Mouse (Mus musculus) megakaryocyte progenitor cell, adult 5-6 weeks (primary cell): ENCODE measurements at regions not wholly inside any gene's neighbourhood (a gene's known extent, or its start where the extent isn't known, plus 50 kb on each side); places are given as distances from the start of the nearest gene placed in this dataset.

Experiments
- ATAC-seq: replicated peaks from 2 replicates; pipeline ENCODE4 v1.8.0; 2016; ENCODE audit warnings: mild to moderate bottlenecking, moderate TSS enrichment, inconsistent platforms; ENCODE audit not compliant: poor library complexity

DNA sequence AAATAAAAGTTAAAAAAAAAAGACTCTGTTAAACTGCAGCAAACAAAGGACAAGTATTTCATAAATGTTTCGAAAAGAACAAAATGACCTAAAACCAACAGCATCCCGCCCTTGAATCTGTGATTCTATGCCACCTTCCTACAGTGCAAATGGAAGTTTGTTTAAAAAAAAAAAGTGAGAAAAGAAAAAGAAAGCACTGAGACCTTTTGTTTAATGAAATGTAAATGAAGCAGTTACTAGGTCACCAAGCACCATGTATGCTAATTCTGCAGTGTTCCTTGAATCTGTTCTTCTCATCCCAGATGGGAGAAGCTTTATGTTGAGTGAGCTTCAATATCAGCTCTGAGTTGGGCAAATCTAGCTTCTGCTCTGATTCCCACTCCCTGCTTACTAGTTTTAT lies 64.8 kb downstream of the Dnajb9 start:
- ATAC-seq = no peak

DNA sequence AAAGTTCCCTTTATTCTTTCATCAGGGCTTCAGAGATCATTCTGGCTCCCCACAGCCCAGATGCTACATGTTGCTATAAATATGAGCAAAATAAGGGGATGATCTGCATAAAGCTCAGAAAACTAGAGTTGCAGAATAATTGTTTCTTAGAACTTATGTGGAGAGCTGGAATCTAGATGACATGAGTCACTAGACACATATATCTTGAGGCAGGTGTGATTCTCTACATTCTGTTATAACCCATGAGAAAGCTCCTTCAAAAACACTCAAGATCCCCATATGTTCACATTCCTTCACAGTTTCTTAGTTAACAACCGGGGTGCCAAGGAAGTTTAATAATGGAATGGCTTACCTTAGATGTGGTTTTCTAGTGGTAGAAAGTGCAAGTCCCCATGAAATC lies 71.1 kb downstream of the Dnajb9 start:
- no peak for ATAC-seq

DNA sequence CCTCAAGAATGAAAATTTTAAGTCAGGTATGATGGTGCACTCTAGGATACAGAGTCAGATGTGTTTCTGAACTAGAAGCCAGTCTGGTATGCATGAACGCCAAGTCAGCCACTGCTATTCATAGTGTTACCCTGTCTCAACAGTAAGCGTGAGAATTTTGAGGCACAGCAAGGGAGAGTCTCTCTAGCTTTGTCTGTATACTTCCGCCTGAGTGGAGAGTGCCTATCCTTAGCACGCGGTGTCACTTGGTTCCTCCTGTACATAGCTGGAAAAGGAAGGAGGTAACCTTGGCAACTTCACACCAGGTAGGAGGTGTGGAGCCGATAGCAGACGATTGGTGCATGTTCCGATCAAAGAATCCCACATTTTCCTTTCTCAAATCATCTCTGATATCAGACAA lies 81.3 kb downstream of the Dnajb9 start:
- ATAC-seq = no peak

DNA sequence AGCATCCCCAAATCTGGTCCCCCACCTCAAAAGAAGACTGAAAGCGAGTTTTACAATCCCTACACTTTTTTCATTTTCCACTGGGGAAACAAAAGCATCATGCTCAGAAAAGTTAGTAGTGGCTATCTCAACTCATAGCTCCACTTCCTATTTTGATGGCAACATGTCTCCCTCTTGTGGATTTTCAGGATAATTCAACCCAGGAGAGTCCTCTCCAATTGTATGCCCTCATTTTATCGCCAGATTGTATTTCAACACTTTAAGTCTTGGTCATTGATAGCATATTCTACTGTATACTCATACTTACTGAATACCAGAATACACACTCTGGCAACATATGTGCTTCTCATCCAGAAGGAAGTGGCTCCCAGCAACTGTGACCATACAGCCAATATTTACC lies 105.0 kb downstream of the Dnajb9 start:
- ATAC-seq = 0 out of 2 replicates have a peak, but pooled peaks have one; percentile 44

DNA sequence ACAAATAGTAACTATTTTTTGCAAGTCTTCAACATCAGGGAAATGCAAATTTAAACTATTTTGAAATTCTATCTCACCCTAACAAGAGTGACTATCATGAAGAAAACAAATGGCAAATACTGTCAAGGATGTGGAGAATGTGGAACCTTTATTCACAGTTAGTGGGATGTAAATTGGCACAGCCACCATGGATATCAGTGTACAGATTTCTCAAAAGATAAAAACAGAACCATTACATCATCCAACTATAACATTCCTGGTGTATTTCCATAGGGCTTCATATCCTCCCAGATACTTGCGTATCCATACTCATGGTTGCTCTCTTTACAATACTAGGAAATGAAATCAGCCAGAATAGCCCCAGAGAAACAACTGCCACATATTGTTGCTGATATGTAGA lies 110.9 kb downstream of the Dnajb9 start:
- no peak for ATAC-seq

DNA sequence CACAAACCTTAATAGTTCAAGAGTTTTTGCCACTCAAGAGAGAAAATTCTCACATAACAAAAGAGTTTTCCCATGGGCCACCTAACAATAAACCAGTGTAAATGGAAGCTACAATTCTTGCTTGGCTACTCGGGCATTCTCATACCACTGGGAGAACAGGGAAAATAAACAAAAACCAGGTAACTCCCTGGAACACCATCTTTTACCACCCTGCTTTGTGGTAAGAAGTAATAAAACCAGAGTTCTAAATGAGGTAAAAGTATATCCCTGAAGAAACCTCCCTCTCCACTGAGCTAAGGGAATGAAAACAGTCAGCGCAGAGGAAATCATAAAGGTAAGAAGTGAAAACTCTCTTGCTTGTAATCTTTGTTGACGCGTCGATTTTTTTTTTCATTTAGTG lies 138.4 kb downstream of the Dnajb9 start:
- ATAC-seq = no peak

DNA sequence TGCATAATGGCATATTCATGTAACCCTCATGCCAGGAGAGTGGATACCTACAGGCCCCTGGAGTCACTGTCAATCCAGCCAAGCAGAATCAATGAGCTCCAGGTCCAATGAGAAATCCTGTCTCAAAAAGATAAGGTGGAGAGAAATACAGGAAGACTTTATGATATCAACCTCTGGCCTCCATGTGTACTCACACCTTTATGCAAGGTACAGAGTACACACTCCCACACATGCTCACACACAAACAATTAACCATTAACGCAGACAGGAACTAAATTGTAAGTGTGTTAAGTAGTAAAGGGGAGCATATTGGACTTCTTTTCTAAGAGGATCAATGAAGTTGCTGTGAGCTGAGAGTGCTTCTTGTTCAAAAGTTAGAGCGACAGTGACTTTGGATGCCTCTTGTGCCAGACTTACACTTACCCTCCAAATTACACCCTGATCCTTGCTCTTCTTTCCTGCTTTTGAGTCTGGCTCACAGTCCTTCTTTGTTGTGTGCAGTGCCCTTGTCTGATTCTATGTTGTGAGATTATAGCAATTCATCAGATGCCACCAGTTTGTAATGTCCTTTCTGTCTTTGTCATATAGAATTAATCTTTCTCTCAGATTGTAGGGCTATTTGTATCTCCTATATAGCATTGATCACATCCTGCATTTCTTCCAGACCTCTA lies 153.5 kb downstream of the Dnajb9 start:
- no peak for ATAC-seq

DNA sequence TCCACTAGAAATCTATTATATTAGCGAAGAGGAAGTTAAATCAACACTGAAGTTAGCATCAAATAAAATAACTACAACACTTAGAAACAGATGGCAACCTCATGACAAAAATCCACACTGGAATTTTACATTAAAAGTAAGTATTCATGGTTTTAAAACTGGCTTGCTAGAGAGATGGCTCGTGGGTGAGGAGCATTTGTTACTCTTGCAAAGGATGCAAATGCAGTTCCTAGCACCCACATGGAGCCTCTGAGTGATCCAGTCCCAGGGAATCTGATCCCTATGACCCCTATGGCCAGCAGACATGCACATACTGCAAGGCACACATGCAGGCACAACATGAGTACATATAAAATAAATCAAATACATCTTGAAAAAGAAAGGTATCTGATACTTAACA lies 164.3 kb downstream of the Dnajb9 start:
- no peak for ATAC-seq

DNA sequence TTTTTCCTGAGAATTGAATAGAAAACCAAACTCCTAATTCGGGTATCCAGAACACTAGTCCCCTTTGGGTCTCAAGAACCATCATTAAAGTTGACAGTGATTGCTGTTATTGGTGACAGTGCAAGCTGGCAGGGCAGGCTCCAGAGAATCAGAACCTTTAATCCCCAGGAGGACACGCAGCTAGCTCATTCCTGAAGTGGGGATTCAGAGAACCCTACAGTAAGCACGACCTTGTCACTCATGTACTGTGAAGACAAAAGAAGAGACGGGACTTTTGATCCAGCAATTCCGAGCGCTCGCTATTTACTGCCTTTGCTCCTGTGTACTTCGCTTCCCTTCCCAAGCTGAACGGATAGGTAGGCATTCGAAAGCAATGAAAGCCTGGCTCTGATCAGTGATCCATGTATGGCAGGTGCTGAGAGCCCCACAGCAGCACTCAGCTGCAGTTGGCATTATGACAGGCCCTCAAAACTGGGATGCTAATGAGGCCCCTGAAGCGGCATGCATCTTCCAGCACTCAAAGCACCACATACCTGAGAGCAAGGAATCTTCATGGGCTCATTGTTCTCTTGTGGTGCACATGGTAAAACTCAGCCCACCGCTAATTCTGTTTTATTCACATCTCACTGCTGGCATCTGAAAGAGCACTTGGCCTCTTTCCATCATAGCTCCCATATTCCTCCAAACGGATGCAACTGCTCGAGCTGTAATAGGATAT lies 165.6 kb downstream of the Dnajb9 start:
- no peak for ATAC-seq

DNA sequence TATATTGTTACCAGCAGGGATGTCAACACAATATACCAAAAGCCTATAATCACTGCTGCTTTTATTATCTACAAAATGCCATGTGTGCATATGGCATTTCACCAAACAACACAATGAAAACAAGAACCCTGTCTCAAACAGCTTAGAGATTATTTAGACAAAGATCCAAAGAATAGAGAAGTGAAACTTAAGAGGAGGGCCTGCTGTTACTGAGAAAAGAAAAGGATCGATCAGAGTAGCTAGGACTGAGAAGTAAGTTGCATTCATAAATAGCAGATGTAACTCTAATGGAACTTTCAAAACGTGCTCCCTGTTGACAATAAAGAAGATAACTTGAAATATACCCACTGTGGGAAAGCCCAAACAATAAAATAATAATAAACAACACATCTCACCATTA lies 203.3 kb downstream of the Dnajb9 start:
- ATAC-seq = no peak

DNA sequence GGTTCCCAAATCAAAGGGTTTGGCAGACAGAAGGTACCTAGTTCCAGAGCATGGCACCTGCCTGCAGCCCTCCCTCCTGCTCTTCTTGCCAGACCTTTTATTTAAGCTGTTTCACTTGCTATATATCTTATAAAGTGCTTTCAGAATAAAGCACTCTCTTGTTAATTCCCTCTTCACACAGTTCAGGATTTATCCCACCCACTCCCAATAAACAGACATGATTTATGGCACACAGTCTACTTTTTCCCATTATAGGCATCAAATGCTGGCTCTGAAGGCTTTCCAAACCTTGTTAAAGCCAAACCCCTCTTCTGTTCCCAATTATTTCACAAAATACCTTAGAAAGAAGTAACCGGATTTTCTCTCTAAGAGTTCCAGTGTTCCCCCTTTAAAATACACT lies 226.6 kb downstream of the Dnajb9 start:
- no peak for ATAC-seq

DNA sequence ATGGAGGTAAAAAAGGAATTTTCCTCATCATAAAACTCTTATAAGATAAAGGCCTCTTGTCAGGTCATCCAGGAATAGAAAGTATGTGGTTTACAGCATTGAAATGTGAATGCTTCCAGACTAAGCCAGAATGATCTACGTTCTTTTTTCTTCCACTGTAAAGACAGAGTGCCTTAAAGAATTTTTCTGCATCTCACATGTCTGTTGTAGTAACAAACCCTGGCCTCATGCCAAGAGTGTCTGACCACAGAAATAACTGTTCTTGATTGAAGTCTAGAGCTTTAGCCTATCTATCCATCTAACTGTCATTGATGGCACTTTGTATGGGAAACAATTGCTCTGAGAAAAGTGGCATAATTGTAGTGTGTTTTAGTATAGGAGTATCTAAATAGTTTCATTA lies 246.2 kb downstream of the Dnajb9 start:
- no peak for ATAC-seq

DNA sequence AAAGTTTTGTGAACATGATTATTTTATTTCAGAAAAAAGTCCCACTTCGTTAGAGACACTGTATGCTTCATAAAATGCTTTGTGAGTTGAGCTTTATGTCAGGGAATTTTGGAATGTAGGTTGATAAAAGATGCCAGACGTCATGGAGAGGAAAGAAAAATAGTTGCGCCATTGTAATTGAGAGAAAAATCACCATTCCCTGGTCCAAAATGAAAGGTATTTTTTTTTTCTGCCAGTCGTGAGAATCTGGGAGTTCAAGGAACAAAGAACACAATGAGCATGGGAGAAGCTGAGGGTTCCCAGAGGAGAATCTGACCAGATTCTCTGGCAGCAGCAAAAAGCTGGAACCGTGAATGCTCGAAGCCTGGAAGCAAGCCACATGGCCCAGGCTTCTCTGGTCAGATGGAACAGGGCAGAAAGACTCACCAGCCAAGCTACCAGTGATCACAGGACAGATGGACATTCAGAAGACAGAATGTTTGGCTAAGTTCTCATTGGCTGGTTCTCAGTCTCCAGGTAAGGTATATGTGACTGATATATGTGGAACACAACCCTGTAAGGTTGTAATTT lies 247.5 kb downstream of the Dnajb9 start:
- ATAC-seq = no peak

DNA sequence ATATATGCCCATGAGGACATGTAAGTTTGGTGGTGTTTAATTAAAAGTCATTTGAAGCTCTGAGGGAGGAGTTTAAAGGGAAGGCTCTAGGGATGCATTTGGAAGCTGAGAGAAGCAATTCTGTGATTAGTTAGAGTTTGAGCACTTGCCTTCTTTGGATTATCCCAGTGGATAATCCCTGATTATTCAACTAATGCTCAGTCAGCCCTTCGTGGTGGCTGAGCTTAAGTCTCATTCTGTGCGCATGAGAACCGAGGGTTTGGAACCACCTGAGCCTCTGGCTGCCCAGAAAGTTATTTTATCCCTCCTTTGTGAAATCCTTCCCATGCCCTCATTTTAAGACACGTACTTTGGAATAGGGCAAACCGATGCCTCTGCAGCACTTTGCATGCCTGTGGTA lies 285.9 kb downstream of the Dnajb9 start:
- no peak for ATAC-seq

DNA sequence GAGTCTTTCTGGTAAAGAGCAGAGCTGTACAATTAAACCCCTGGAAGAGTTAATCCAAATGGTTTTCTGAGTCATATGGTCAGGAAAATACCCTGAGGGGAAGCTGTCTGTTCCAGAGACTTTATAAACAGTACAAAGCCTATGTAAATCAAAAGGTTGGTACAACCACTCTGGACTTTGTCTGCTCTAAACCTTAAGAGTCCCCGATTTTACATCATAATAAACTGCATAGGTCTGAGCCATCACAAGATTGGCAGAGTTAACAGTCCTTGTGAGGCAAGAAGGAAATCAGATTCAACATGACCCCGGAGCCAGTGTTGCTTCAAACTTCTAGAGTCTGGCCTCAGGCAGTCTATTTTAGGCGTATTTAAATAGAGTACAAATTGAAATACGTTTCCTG lies 289.7 kb downstream of the Dnajb9 start:
- ATAC-seq = no peak

DNA sequence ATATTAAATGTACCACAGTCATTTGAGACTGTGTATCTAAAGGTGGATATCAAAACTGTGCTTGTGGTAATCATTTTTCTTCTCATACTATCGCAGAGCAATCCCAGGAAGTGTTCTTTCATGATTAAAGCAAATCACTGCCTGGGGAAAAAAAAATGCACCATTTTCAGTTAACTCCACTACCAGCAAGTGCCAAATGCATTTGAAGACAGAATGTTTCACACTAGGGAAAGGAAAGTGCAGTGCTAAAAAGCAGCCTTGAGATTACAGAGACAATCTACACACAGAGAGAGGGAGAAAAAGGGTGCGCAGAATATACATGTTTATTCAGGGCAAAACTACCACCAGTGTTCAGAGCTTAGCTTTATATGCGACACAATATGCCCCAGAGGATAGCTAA lies 291.0 kb downstream of the Dnajb9 start:
- no peak for ATAC-seq

DNA sequence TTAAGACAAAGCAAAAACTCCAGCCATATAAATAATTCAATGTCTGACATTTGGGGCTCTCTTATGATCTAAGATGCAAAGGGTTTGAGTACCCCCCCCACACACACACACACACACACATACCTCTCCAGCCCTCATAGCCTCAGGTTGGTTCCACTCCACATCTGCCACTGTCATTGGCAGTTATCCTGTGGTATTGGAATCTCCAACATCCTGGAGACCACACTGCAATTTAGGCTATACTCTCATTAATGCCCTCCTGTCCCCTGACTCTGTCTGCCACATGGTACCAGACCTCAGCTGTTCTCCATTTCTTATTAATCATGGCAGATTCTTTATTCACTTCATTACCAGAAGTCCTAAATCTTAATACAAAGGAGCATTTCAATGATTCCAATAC lies 293.3 kb downstream of the Dnajb9 start:
- no peak for ATAC-seq

DNA sequence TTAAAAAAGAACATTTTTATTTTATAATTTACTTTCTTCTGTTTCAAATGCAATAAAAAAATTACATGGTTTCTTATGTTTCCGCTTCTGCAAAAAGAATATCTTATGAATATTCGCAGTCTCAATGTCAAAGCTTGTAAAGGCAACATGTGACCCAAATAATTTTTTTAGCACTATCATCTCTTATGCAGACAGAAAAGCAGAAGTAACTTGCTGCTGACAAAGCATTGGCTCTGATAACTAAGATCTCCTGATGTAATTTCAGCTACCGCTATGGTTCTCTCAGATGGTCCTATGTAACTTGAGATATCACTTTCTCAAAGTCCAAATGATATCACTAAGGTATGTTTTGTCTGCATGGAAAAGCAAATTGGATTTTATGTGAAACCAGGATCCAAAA lies 310.9 kb downstream of the Dnajb9 start:
- ATAC-seq = no peak

DNA sequence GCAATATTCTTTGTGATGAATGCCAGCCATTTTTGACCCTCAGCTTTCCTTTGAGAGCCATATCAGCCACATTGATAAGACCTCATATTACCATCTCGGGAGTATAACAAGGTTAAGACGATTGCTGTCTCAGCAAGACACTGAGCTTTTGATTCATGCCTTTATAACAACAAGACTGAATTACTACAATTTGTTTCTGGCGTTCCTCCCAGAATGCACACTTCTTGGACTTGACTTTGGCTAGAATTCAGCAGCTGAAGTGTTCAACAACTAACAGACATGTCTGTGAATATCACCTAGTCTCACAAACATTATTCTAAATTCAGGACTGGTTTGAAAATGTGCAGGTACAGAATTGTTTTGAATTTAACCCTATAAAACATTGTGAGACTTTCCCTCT lies 324.5 kb downstream of the Dnajb9 start:
- no peak for ATAC-seq

DNA sequence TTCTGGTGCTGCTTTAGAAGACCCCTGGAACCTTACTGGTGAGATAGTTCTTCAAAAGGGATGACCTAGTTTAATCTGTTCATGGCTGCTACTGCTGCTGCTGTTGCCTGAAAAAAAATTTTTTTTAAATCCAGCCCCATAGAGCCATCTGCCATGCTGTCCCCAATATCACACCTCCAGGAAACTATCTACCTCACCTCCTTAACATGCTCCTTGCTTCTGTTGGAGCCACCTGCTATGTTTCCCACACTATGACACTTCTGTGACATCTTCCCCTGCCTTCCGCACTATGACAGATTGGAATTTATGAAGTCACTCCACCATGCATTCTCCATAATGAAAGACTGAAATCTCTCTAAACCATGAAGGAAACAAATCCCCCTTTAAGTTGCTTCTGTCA lies 349.6 kb downstream of the Dnajb9 start:
- no peak for ATAC-seq

DNA sequence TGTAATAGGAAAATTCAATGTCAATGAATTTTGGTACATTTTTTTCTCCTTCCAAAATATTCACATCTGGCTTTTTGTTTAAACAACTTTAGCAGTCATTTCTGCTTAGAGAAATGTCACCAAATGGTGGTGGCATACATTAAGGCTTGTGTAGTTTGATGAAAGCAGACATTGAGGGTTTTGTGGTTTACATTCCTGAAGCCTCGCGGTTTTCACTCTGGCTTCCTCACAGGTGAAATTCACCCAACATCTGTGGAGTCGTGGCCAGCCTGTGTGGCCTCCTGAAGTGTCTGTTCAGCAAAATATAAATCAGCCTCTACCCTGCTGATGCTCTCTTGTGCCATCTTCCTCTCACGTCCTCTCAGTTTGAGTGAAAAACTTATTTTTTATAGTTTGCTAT lies 353.8 kb downstream of the Dnajb9 start:
- no peak for ATAC-seq

DNA sequence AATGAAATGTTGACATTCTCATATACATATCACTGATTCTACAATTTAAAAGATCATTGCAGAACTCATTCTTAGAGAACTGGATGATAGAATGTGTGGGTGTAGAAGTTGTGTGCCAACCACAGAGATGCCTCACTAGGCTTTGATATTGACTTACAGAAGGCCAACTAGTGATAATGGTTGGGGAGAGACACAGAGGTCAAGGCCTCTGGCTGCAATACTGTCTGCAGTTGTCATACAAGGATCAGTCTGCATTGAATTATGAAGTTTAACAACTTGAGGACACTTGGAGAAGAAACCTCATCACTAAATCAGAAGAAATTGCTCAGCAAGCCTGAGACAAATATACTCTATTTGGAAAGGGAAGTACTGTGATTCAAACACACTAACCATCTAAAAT lies 357.9 kb downstream of the Dnajb9 start:
- ATAC-seq = no peak
